Mouse (Mus musculus): ENCODE measurements around the gene Evi5. TPM values are rescaled to one million over a fixed set of nuclear protein-coding genes. Genes with fewer than 3 reads are reported as not detected.

The Evi5 gene
- total RNA-seq (2023), result 28.5 and 33.2 TPM in 2 replicates

GRCm38 (mm10) chr5:107874561-107875260 lies at the start of gene Evi5:
Gene Evi5, minus strand, starts transcription at chr5:107875107.

DNA sequence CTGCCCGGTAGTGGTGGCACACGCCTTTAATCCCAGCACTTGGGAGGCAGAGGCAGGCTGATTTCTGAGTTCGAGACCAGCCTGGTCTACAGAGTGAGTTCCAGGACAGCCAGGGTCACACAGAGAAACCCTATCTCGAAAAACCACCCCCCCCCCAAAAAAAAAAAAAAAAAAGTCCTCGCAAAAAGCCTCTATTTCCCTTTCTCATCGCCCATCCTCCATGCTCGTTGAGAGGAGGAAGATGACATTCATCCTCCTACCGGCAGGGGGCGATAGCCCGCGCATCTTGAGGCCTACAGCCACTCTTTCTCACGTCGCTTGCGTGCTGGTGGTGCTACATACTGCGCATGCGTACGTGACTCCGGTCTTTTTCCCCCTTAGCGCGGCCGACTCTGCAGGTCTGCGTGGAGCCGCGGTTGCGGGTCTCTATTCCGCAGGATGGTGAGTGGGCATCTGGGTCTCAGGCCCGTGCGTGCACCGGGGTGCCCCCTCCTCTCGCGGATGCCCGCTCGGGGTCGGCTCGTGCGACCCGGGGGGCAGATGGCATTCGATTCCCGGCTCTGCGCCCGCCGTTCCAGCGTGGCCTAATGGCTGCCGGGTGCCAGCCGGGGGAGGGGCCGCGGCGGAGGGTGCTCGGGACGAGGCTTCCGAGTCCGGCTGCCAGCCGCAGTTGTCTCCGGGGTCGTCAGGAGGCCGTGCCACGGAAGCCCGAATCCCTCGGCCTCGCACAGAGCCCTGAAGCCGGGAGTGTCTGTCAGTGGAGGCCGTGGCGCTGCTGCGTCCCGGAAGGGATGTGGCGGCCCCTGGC lies 25.5 kb upstream of the Evi5 start, which contains the start of gene Rpl5:
Rpl5 (plus strand) TSS at position 297 of the 808 bp plus-strand sequence.

GRCm38 (mm10) chr5:107829998-107830560 lies 44.8 kb downstream of the Evi5 start, which contains the start of gene Ube2d2b:
Gene Ube2d2b, plus strand, starts transcription at chr5:107830099.

DNA sequence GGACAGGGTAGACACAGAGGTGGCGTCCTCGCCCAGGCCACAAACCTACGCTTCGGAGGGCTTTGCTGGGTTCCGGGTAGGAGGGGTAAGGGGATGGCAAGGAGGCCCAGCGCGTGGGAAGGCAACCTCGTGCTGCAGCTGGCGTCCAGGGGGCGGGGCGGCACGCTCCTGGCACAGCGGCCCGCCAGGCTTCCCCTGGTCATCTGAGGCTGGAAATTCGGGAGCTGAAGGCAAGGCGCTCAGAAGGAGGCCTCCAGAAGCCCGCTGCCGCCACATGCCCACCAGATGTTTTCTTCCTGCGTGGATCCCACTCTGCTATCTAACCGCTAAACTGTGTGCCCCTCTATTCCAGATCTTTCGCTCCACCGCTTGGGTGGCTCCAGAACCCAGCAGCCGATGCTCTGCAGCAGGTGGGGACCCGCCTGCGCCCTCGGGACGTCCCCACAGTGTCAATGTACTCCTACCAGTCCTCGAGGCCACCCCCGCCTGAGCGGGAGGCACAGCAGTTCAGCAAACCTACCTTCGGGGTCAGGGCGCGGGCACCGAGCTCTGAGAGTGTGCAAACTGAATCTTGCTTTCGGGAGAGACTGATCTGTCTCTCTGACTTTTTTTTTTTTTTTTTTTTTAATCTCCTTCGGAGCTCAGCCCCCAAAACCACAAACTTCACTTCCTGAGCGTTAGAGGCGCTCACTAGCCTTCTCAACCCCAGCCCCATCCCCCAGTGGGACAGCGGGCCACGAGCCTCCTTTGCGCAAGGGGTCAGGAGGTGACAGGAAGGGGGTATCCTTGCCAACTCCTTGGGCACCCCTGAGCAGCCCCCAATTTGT lies 149.3 kb downstream of the Evi5 start, which contains the start of gene Gfi1:
Gfi1 (minus strand) TSS at position 602 of the 827 bp plus-strand sequence.

Other genes starting within 250 kb of the Evi5 start
- gene Gfi1, start 149.1 kb downstream of the Evi5 start, total RNA-seq (2023), result 12.9 and 17.6 TPM in 2 replicates
- gene Ube2d2b, start 45.0 kb downstream of the Evi5 start, total RNA-seq (2023), result not detected in 2 replicates
- gene Rpl5, start 25.4 kb upstream of the Evi5 start, total RNA-seq (2023), result 44.3 and 62.3 TPM in 2 replicates
- 14.6 and 14.8 TPM in 2 replicates for gene Fam69a, start 112.0 kb upstream of the Evi5 start, total RNA-seq (2023)
- 38.8 and 49.8 TPM in 2 replicates for gene Mtf2, start 190.6 kb upstream of the Evi5 start, total RNA-seq (2023)